Mouse (Mus musculus): ENCODE data around the gene Nedd9. TPM values are rescaled to one million over a fixed set of nuclear protein-coding genes. Genes with fewer than 3 reads are reported as not detected.

The Nedd9 gene
- polyA plus RNA-seq, 1 experiment: 39.4 TPM

GRCm38 (mm10) chr13:41444230-41444629, 42.9 kb downstream of the Nedd9 start:
- no peak for DNase-seq
- Histone ChIP-seq H3K4me3 (ENCODE audit: control insufficient read depth, insufficient read depth, low read length) (no peak overlapping the region), H3K4me1 (replicated peaks; ENCODE audit: control insufficient read depth, insufficient read depth, low read length) (no peaks in the 10 kb centered on the region), H3K27me3 (ENCODE audit: control insufficient read depth, insufficient read depth, low read length) (no peaks in the 10 kb centered on the region), H3K36me3 (ENCODE audit: control insufficient read depth, insufficient read depth, low read length) (no peaks in the 10 kb centered on the region), H3K27ac (ENCODE audit: control insufficient read depth, insufficient read depth, low read length) (no peak overlapping the region)
- no peak for TF ChIP-seq POLR2A (IDR thresholded peaks at IDR 0.05; ENCODE audit: control insufficient read depth, extremely low read depth, insufficient read depth, low read length, poor library complexity)
- WGBS: 96% methylated on average over 6 of the region's 6 CpGs

GRCm38 (mm10) chr13:41442145-41442544, 45.0 kb downstream of the Nedd9 start:
- TF ChIP-seq CTCF (IDR thresholded peaks at IDR 0.05; ENCODE audit: borderline replicate concordance, control insufficient read depth, extremely low read depth, insufficient read depth, low read length, poor library complexity): no peak
- no peak for TF ChIP-seq POLR2A (IDR thresholded peaks at IDR 0.05; ENCODE audit: control insufficient read depth, extremely low read depth, insufficient read depth, low read length, poor library complexity)
- Histone ChIP-seq H3K4me3 (ENCODE audit: control insufficient read depth, insufficient read depth, low read length) (no peak overlapping the region), H3K27ac (ENCODE audit: control insufficient read depth, insufficient read depth, low read length) (no peak overlapping the region), H3K36me3 (ENCODE audit: control insufficient read depth, insufficient read depth, low read length) (no peaks in the 10 kb centered on the region), H3K27me3 (ENCODE audit: control insufficient read depth, insufficient read depth, low read length) (no peaks in the 10 kb centered on the region), H3K4me1 (replicated peaks; ENCODE audit: control insufficient read depth, insufficient read depth, low read length) (no peaks in the 10 kb centered on the region)
- 95% methylated on average over 4 of the region's 4 CpGs for WGBS
- no peak for DNase-seq

DNA sequence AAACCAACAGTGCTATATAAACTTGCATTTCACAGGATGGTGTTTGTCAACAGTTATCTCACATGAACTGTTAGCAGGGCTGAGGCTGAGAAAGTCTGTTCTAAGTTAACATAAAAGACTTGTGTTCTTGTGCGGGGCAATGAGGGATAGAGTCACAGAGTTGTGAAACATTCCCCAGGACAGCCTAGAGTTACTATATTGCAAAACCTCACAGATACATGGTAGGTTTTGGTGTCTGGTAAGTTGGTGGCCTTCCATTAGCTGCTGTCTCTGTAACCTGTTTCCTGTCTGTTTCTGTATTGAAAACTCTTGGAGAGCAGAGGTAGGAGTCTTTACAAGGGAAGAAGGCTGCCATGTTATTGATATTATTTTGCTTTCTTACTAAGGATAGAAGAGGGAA, 47.0 kb downstream of the Nedd9 start:
- Histone ChIP-seq H3K27me3 (ENCODE audit: control insufficient read depth, insufficient read depth, low read length) (no peaks in the 10 kb centered on the region), H3K4me1 (replicated peaks; ENCODE audit: control insufficient read depth, insufficient read depth, low read length) (no peaks in the 10 kb centered on the region), H3K27ac (ENCODE audit: control insufficient read depth, insufficient read depth, low read length) (no peak overlapping the region), H3K36me3 (ENCODE audit: control insufficient read depth, insufficient read depth, low read length) (no peaks in the 10 kb centered on the region), H3K4me3 (ENCODE audit: control insufficient read depth, insufficient read depth, low read length) (no peak overlapping the region)
- TF ChIP-seq CTCF (IDR thresholded peaks at IDR 0.05; ENCODE audit: borderline replicate concordance, control insufficient read depth, extremely low read depth, insufficient read depth, low read length, poor library complexity) (no peak), POLR2A (IDR thresholded peaks at IDR 0.05; ENCODE audit: control insufficient read depth, extremely low read depth, insufficient read depth, low read length, poor library complexity) (no peak)
- WGBS: 95% methylated on average over 1 of the region's 1 CpGs
- DNase-seq: no peak

- 100% methylated on average over 2 of the region's 2 CpGs for whole genome bisulfite sequencing
- H3K36me3 ChIP-seq (ENCODE audit: control insufficient read depth, insufficient read depth, low read length): peaks cover 3% of the 10 kb centered on the region; the same call in 1 of the 2 replicates
- TF ChIP-seq CTCF (IDR thresholded peaks at IDR 0.05; ENCODE audit: borderline replicate concordance, control insufficient read depth, extremely low read depth, insufficient read depth, low read length, poor library complexity) (no peak), POLR2A (IDR thresholded peaks at IDR 0.05; ENCODE audit: control insufficient read depth, extremely low read depth, insufficient read depth, low read length, poor library complexity) (no peak)
- H3K4me1 ChIP-seq (replicated peaks; ENCODE audit: control insufficient read depth, insufficient read depth, low read length): no peaks in the 10 kb centered on the region
- no peaks in the 10 kb centered on the region for H3K27me3 ChIP-seq (ENCODE audit: control insufficient read depth, insufficient read depth, low read length)
- DNase-seq: no peak
- no peak overlapping the region for H3K4me3 ChIP-seq (ENCODE audit: control insufficient read depth, insufficient read depth, low read length)
- no peak overlapping the region for H3K27ac ChIP-seq (ENCODE audit: control insufficient read depth, insufficient read depth, low read length)
Observed at GRCm38 (mm10) chr13:41437390-41437789, 49.8 kb downstream of the Nedd9 start.

DNA sequence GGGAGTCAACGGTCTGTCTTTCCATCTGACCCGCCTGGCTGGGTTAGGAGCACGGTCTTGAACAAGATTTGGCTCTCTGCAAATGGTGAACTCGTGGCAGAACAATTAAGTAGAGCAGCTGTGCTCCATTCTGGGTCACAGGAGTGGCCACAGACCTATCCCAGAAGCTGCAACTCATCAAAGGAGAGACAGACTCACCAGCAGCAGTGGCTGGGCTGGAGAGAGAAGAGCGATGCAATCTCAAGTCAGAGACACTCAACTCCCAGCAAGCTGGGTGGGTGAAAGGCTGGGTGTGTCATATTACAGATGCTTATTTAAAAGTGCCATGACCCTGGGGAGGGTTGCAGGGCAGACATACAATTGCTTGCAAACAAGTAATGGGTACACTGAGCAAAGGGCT, 50.4 kb downstream of the Nedd9 start:
- Histone ChIP-seq H3K4me1 (replicated peaks; ENCODE audit: control insufficient read depth, insufficient read depth, low read length) (no peaks in the 10 kb centered on the region), H3K36me3 (ENCODE audit: control insufficient read depth, insufficient read depth, low read length) (peaks cover 7% of the 10 kb centered on the region; the same call in 1 of the 2 replicates), H3K27me3 (ENCODE audit: control insufficient read depth, insufficient read depth, low read length) (no peaks in the 10 kb centered on the region), H3K27ac (ENCODE audit: control insufficient read depth, insufficient read depth, low read length) (no peak overlapping the region), H3K4me3 (ENCODE audit: control insufficient read depth, insufficient read depth, low read length) (no peak overlapping the region)
- TF ChIP-seq POLR2A (IDR thresholded peaks at IDR 0.05; ENCODE audit: control insufficient read depth, extremely low read depth, insufficient read depth, low read length, poor library complexity) (no peak), CTCF (IDR thresholded peaks at IDR 0.05; ENCODE audit: borderline replicate concordance, control insufficient read depth, extremely low read depth, insufficient read depth, low read length, poor library complexity) (no peak)
- DNase-seq: no peak
- WGBS: 99% methylated on average over 5 of the region's 5 CpGs

DNA sequence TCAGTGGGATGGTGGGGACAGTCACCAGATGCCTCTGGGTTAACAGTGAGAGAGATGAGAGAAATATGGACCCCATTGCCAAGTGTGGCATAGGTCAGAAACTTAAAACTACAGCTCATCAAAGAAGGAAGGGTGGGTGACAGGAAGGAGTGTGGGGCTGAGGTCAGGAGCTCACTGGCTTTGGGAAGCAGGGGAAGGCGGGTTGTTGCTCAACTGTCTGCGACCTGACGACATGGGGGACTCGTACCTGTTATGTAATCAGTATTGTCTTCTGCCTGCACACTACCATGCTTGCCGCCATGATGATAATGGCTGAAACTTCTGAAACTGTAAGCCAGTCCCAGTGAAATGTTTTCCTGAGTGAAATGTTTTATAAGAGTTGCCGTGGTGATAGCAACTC, 54.0 kb downstream of the Nedd9 start:
- WGBS: 72% methylated on average over 6 of the region's 6 CpGs
- Histone ChIP-seq H3K4me1 (replicated peaks; ENCODE audit: control insufficient read depth, insufficient read depth, low read length) (no peaks in the 10 kb centered on the region), H3K27me3 (ENCODE audit: control insufficient read depth, insufficient read depth, low read length) (no peaks in the 10 kb centered on the region), H3K4me3 (ENCODE audit: control insufficient read depth, insufficient read depth, low read length) (no peak overlapping the region), H3K27ac (ENCODE audit: control insufficient read depth, insufficient read depth, low read length) (no peak overlapping the region), H3K36me3 (ENCODE audit: control insufficient read depth, insufficient read depth, low read length) (peaks cover 9% of the 10 kb centered on the region; the same call in 1 of the 2 replicates)
- TF ChIP-seq POLR2A (IDR thresholded peaks at IDR 0.05; ENCODE audit: control insufficient read depth, extremely low read depth, insufficient read depth, low read length, poor library complexity) (no peak), CTCF (IDR thresholded peaks at IDR 0.05; ENCODE audit: borderline replicate concordance, control insufficient read depth, extremely low read depth, insufficient read depth, low read length, poor library complexity) (no peak)
- no peak for DNase-seq

GRCm38 (mm10) chr13:41431795-41432194, 55.4 kb downstream of the Nedd9 start:
- DNase-seq: no peak
- TF ChIP-seq POLR2A (IDR thresholded peaks at IDR 0.05; ENCODE audit: control insufficient read depth, extremely low read depth, insufficient read depth, low read length, poor library complexity) (no peak), CTCF (IDR thresholded peaks at IDR 0.05; ENCODE audit: borderline replicate concordance, control insufficient read depth, extremely low read depth, insufficient read depth, low read length, poor library complexity) (no peak)
- Histone ChIP-seq H3K27me3 (ENCODE audit: control insufficient read depth, insufficient read depth, low read length) (no peaks in the 10 kb centered on the region), H3K27ac (ENCODE audit: control insufficient read depth, insufficient read depth, low read length) (no peak overlapping the region), H3K4me3 (ENCODE audit: control insufficient read depth, insufficient read depth, low read length) (no peak overlapping the region), H3K4me1 (replicated peaks; ENCODE audit: control insufficient read depth, insufficient read depth, low read length) (no peaks in the 10 kb centered on the region), H3K36me3 (ENCODE audit: control insufficient read depth, insufficient read depth, low read length) (peaks cover 9% of the 10 kb centered on the region; the same call in 1 of the 2 replicates)
- WGBS: 94% methylated on average over 3 of the region's 3 CpGs

Data from thymus, adult 2 months (tissue).